Mouse (Mus musculus) forebrain, embryonic 12.5 days (tissue): Measurements from ENCODE around the gene Wfikkn1. TPM values are rescaled to one million over a fixed set of nuclear protein-coding genes. Genes with fewer than 3 reads are reported as not detected.

Experiments used
- ATAC-seq: fragments of 200-750 bp; cut with Nextera tagmentation; 2 replicates; pipeline ENCODE4 v1.8.0; 2017; ENCODE audit warnings: moderate TSS enrichment; ENCODE audit not compliant: low FRiP score
- H3K27ac ChIP-seq: fragments of 300-500 bp; sonication (generic); 2 replicates; pipeline ENCODE4 v1.5.1; 2016; ENCODE audit warnings: mild to moderate bottlenecking
- H3K27me3 ChIP-seq: fragments of 300-500 bp; sonication (generic); 2 replicates; pipeline ENCODE4 v1.6.1; 2016; ENCODE audit warnings: mild to moderate bottlenecking
- H3K36me3 ChIP-seq: fragments of 300-500 bp; sonication (generic); replicated peaks from 2 replicates; pipeline ENCODE4 v1.6.1; 2016; ENCODE audit warnings: mild to moderate bottlenecking
- H3K4me1 ChIP-seq: fragments of 300-500 bp; sonication (generic); 2 replicates; pipeline ENCODE4 v1.6.1; 2016
- H3K4me2 ChIP-seq: fragments of 300-500 bp; sonication (generic); 2 replicates; pipeline ENCODE4 v1.6.1; 2016; ENCODE audit warnings: mild to moderate bottlenecking, moderate library complexity
- H3K4me3 ChIP-seq: fragments of 300-500 bp; sonication (generic); replicated peaks from 2 replicates; pipeline ENCODE4 v1.5.1; 2016; ENCODE audit warnings: mild to moderate bottlenecking
- H3K9ac ChIP-seq: fragments of 300-500 bp; sonication (generic); 2 replicates; pipeline ENCODE4 v1.6.1; 2016; ENCODE audit warnings: mild to moderate bottlenecking
- H3K9me3 ChIP-seq: fragments of 300-500 bp; sonication (generic); 2 replicates; pipeline ENCODE4 v1.6.1; 2016
- WGBS: fragments of 180-500 bp; shearing (Covaris S2); methylation state at CpG from one replicate; pipeline ENCODE4 v1.1.7; 2016; 5-methylcytosine and 5-hydroxymethylcytosine counted together
- polyA plus RNA-seq: library from polyadenylated mRNA; unstranded; fragments of >200 nt; fragmentation: Nextera tagmentation; extraction: Ambion mirVana; gene quantifications from 2 replicates; pipeline ENCODE4 v1.2.1, GENCODE M21; 2016

Gene Wfikkn1
- polyA plus RNA-seq, 1 experiment from 2014 or later = 0.66 TPM

- H3K27ac ChIP-seq = no peak overlapping the region
These were observed 1.6 kb upstream of the Wfikkn1 start for GRCm38 (mm10) chr17:25882306-25882705.

GRCm38 (mm10) chr17:25881691-25882090 is 1.0 kb upstream of the Wfikkn1 start:
- Histone ChIP-seq H3K9me3 (no peaks in the 10 kb centered on the region), H3K27me3 (no peaks in the 10 kb centered on the region), H3K27ac (peak overlapping the region; percentile 64), H3K4me2 (no peak overlapping the region), H3K36me3 (peaks cover 52% of the 10 kb centered on the region), H3K4me3 (no peak overlapping the region), H3K9ac (peak overlapping the region; percentile 12), H3K4me1 (peaks cover 33% of the 10 kb centered on the region)
- no peak for ATAC-seq
- WGBS = 29% methylated on average over 4 of the region's 4 CpGs

More at GRCm38 (mm10) chr17:25882306-25882705, 1.6 kb upstream of the Wfikkn1 start:
- no peaks in the 10 kb centered on the region for H3K9me3 ChIP-seq
- no peak overlapping the region for H3K4me3 ChIP-seq
- no peaks in the 10 kb centered on the region for H3K27me3 ChIP-seq
- no peak for ATAC-seq
- 40% methylated on average over 5 of the region's 5 CpGs for WGBS
- peaks cover 52% of the 10 kb centered on the region for H3K36me3 ChIP-seq
- H3K9ac ChIP-seq = no peak overlapping the region; the same call in 1 of the 2 replicates
- H3K4me1 ChIP-seq = peaks cover 28% of the 10 kb centered on the region
- no peak overlapping the region for H3K4me2 ChIP-seq

- Histone ChIP-seq H3K27me3 (no peaks in the 10 kb centered on the region), H3K4me3 (no peak overlapping the region), H3K9ac (peak overlapping the region; percentile 12; the same call in 1 of the 2 replicates), H3K4me2 (no peak overlapping the region), H3K9me3 (no peaks in the 10 kb centered on the region), H3K27ac (peak overlapping the region; percentile 64), H3K4me1 (peaks cover 39% of the 10 kb centered on the region), H3K36me3 (peaks cover 52% of the 10 kb centered on the region)
- no peak for ATAC-seq
- 5% methylated on average over 5 of the region's 5 CpGs for WGBS
These were observed 419 bp upstream of the Wfikkn1 start for GRCm38 (mm10) chr17:25880913-25881641.

- no peak overlapping the region for H3K4me2 ChIP-seq
- H3K36me3 ChIP-seq = peaks cover 51% of the 10 kb centered on the region
- no peak overlapping the region for H3K27ac ChIP-seq
- no peak overlapping the region for H3K4me3 ChIP-seq
- H3K9ac ChIP-seq = no peak overlapping the region
- no peak for ATAC-seq
- H3K9me3 ChIP-seq = no peaks in the 10 kb centered on the region
- 79% methylated on average over 8 of the region's 8 CpGs for WGBS
- H3K27me3 ChIP-seq = no peaks in the 10 kb centered on the region
- peaks cover 43% of the 10 kb centered on the region for H3K4me1 ChIP-seq
These were observed 908 bp downstream of the Wfikkn1 start for GRCm38 (mm10) chr17:25879750-25880149.

- Histone ChIP-seq H3K9me3 (no peaks in the 10 kb centered on the region), H3K36me3 (peaks cover 46% of the 10 kb centered on the region), H3K4me1 (peaks cover 46% of the 10 kb centered on the region), H3K4me2 (no peak overlapping the region), H3K27ac (no peak overlapping the region), H3K4me3 (no peak overlapping the region), H3K27me3 (no peaks in the 10 kb centered on the region), H3K9ac (no peak overlapping the region)
- WGBS = 45% methylated on average over 4 of the region's 4 CpGs
- no peak for ATAC-seq
These were observed 1.4 kb downstream of the Wfikkn1 start for GRCm38 (mm10) chr17:25879261-25879660.

GRCm38 (mm10) chr17:25878611-25879180 is 2.0 kb downstream of the Wfikkn1 start:
- Histone ChIP-seq H3K4me3 (no peak overlapping the region), H3K36me3 (peaks cover 40% of the 10 kb centered on the region), H3K27me3 (no peaks in the 10 kb centered on the region), H3K9me3 (no peaks in the 10 kb centered on the region), H3K27ac (no peak overlapping the region), H3K9ac (no peak overlapping the region), H3K4me2 (no peak overlapping the region), H3K4me1 (peaks cover 51% of the 10 kb centered on the region)
- ATAC-seq = no peak
- 87% methylated on average over 19 of the region's 19 CpGs for WGBS

- Histone ChIP-seq H3K27ac (no peak overlapping the region), H3K9ac (no peak overlapping the region)
These were observed 2.7 kb downstream of the Wfikkn1 start for GRCm38 (mm10) chr17:25877741-25878610.

GRCm38 (mm10) chr17:25877025-25877424 is 3.6 kb downstream of the Wfikkn1 start:
- H3K4me2 ChIP-seq = peak overlapping the region; percentile 96; the same call in 1 of the 2 replicates
- no peak overlapping the region for H3K9ac ChIP-seq
- H3K4me3 ChIP-seq = no peak overlapping the region
- peaks cover 46% of the 10 kb centered on the region for H3K4me1 ChIP-seq
- 95% methylated on average over 3 of the region's 3 CpGs for WGBS
- H3K27me3 ChIP-seq = no peaks in the 10 kb centered on the region
- no peaks in the 10 kb centered on the region for H3K9me3 ChIP-seq
- no peak for ATAC-seq
- peaks cover 23% of the 10 kb centered on the region for H3K36me3 ChIP-seq
- no peak overlapping the region for H3K27ac ChIP-seq

More at GRCm38 (mm10) chr17:25877741-25878610, 2.7 kb downstream of the Wfikkn1 start:
- Histone ChIP-seq H3K27me3 (no peaks in the 10 kb centered on the region), H3K4me2 (no peak overlapping the region), H3K4me1 (peaks cover 52% of the 10 kb centered on the region), H3K4me3 (no peak overlapping the region), H3K36me3 (peaks cover 33% of the 10 kb centered on the region), H3K9me3 (no peaks in the 10 kb centered on the region)
- no peak for ATAC-seq
- 95% methylated on average over 32 of the region's 32 CpGs for WGBS

GRCm38 (mm10) chr17:25876347-25876915 is 4.2 kb downstream of the Wfikkn1 start:
- H3K9ac ChIP-seq = peak overlapping the region; percentile 75
- H3K27ac ChIP-seq = peak overlapping the region; percentile 91; the same call in 1 of the 2 replicates
- WGBS = 64% methylated on average over 10 of the region's 10 CpGs
- peaks cover 22% of the 10 kb centered on the region for H3K36me3 ChIP-seq
- peaks cover 42% of the 10 kb centered on the region for H3K4me1 ChIP-seq
- no peak for ATAC-seq
- H3K4me2 ChIP-seq = peak overlapping the region; percentile 96
- H3K27me3 ChIP-seq = no peaks in the 10 kb centered on the region
- no peaks in the 10 kb centered on the region for H3K9me3 ChIP-seq
- peak overlapping the region; percentile 61 for H3K4me3 ChIP-seq

- peak overlapping the region; percentile 61 for H3K4me3 ChIP-seq
- H3K9ac ChIP-seq = peak overlapping the region; percentile 75
- peak overlapping the region; percentile 96 for H3K4me2 ChIP-seq
- peak; percentile 92 for ATAC-seq
- H3K9me3 ChIP-seq = no peaks in the 10 kb centered on the region
- peaks cover 22% of the 10 kb centered on the region for H3K36me3 ChIP-seq
- H3K27me3 ChIP-seq = no peaks in the 10 kb centered on the region
- peak overlapping the region; percentile 91 for H3K27ac ChIP-seq
- 1% methylated on average over 59 of the region's 59 CpGs for WGBS
- H3K4me1 ChIP-seq = peaks cover 32% of the 10 kb centered on the region
These were observed 5.2 kb downstream of the Wfikkn1 start for GRCm38 (mm10) chr17:25875171-25876136.

- H3K4me1 ChIP-seq = peaks cover 25% of the 10 kb centered on the region
- WGBS = under 1% methylated on average over 25 of the region's 25 CpGs
- H3K4me3 ChIP-seq = peak within 1 kb of the TSS; percentile 61
These were observed 5.9 kb downstream of the Wfikkn1 start, which contains the start of gene Mettl26 for GRCm38 (mm10) chr17:25874721-25875170. Gene Mettl26, plus strand, starts transcription at chr17:25875074.

More at GRCm38 (mm10) chr17:25874721-25875170, 5.9 kb downstream of the Wfikkn1 start, which contains the start of gene Mettl26:
- Histone ChIP-seq H3K27ac (peak within 1 kb of the TSS; percentile 91), H3K36me3 (peaks cover 21% of the 10 kb centered on the region), H3K9ac (peak within 1 kb of the TSS; percentile 75), H3K4me2 (peak within 1 kb of the TSS; percentile 96), H3K27me3 (no peaks in the 10 kb centered on the region), H3K9me3 (no peaks in the 10 kb centered on the region)
- ATAC-seq = peak; percentile 70
